Mouse (Mus musculus) forebrain, embryonic 13.5 days (tissue): Measurements from ENCODE around the gene Pax3. TPM values are rescaled to one million over a fixed set of nuclear protein-coding genes. Genes with fewer than 3 reads are reported as not detected.

Experiments
- ATAC-seq: fragments of 200-750 bp; cut with Nextera tagmentation; 2 replicates; pipeline ENCODE4 v1.8.0; 2017
- H3K27ac ChIP-seq: fragments of 300-500 bp; sonication (generic); 2 replicates; pipeline ENCODE4 v1.5.1; 2015; ENCODE audit warnings: inconsistent platforms, mild to moderate bottlenecking, moderate library complexity
- H3K27me3 ChIP-seq: fragments of 300-500 bp; sonication (generic); 2 replicates; pipeline ENCODE4 v1.6.1; 2015; ENCODE audit warnings: mild to moderate bottlenecking, inconsistent platforms
- H3K36me3 ChIP-seq: fragments of 300-500 bp; sonication (generic); 2 replicates; pipeline ENCODE4 v1.6.1; 2015; ENCODE audit warnings: mild to moderate bottlenecking, inconsistent platforms; ENCODE audit not compliant: poor library complexity, severe bottlenecking
- H3K4me1 ChIP-seq: fragments of 300-500 bp; sonication (generic); 2 replicates; pipeline ENCODE4 v1.6.1; 2015; ENCODE audit warnings: inconsistent platforms
- H3K4me2 ChIP-seq: fragments of 300-500 bp; sonication (generic); 2 replicates; pipeline ENCODE4 v1.6.1; 2015; ENCODE audit warnings: inconsistent platforms, mild to moderate bottlenecking, moderate library complexity
- H3K4me3 ChIP-seq: fragments of 300-500 bp; sonication (generic); 2 replicates; pipeline ENCODE4 v1.5.1; 2015; ENCODE audit warnings: mild to moderate bottlenecking, inconsistent platforms
- H3K9ac ChIP-seq: fragments of 300-500 bp; sonication (generic); 2 replicates; pipeline ENCODE4 v1.6.1; 2015; ENCODE audit warnings: mild to moderate bottlenecking, inconsistent platforms
- H3K9me3 ChIP-seq: fragments of 300-500 bp; sonication (generic); replicated peaks from 2 replicates; pipeline ENCODE4 v1.6.1; 2016; ENCODE audit warnings: inconsistent platforms
- WGBS: fragments of 180-500 bp; shearing (Covaris S2); methylation state at CpG from one replicate; pipeline ENCODE4 v1.1.7; 2015; 5-methylcytosine and 5-hydroxymethylcytosine counted together
- polyA plus RNA-seq: library from polyadenylated mRNA; unstranded; fragments of >200 nt; fragmentation: Nextera tagmentation; extraction: Ambion mirVana; gene quantifications from 2 replicates; pipeline ENCODE4 v1.2.1, GENCODE M21; 2015

The Pax3 gene
- polyA plus RNA-seq, 1 experiment from 2014 or later: 0.53 TPM

GRCm38 (mm10) chr1:78189016-78189415, 7.9 kb downstream of the Pax3 start:
- no peaks in the 10 kb centered on the region for H3K9me3 ChIP-seq
- no peak overlapping the region for H3K9ac ChIP-seq
- H3K4me2 ChIP-seq: peak overlapping the region; percentile 61
- H3K27me3 ChIP-seq: peaks cover 98% of the 10 kb centered on the region
- ATAC-seq: no peak
- under 1% methylated on average over 16 of the region's 16 CpGs for WGBS
- H3K36me3 ChIP-seq: no peaks in the 10 kb centered on the region
- H3K4me1 ChIP-seq: peaks cover 29% of the 10 kb centered on the region
- no peak overlapping the region for H3K27ac ChIP-seq
- peak overlapping the region; percentile 31 for H3K4me3 ChIP-seq

- no peak overlapping the region for H3K4me2 ChIP-seq
- no peak overlapping the region for H3K9ac ChIP-seq
- ATAC-seq: no peak
- peaks cover 97% of the 10 kb centered on the region for H3K27me3 ChIP-seq
- no peak overlapping the region for H3K4me3 ChIP-seq
- 0% methylated on average over 2 of the region's 2 CpGs for WGBS
- H3K27ac ChIP-seq: no peak overlapping the region
- peaks cover 29% of the 10 kb centered on the region for H3K4me1 ChIP-seq
- no peaks in the 10 kb centered on the region for H3K36me3 ChIP-seq
- H3K9me3 ChIP-seq: no peaks in the 10 kb centered on the region
Observed at GRCm38 (mm10) chr1:78188299-78188698, 8.6 kb downstream of the Pax3 start.

GRCm38 (mm10) chr1:78187788-78188173, 9.2 kb downstream of the Pax3 start:
- ATAC-seq: no peak
- no peak overlapping the region for H3K4me3 ChIP-seq
- peaks cover 29% of the 10 kb centered on the region for H3K4me1 ChIP-seq
- WGBS: 4% methylated on average over 6 of the region's 6 CpGs
- no peak overlapping the region for H3K9ac ChIP-seq
- no peak overlapping the region for H3K27ac ChIP-seq
- peaks cover 97% of the 10 kb centered on the region for H3K27me3 ChIP-seq
- no peak overlapping the region for H3K4me2 ChIP-seq
- H3K36me3 ChIP-seq: no peaks in the 10 kb centered on the region
- H3K9me3 ChIP-seq: no peaks in the 10 kb centered on the region

- H3K4me3 ChIP-seq: no peak overlapping the region
- no peak overlapping the region for H3K9ac ChIP-seq
- peaks cover 29% of the 10 kb centered on the region for H3K4me1 ChIP-seq
- no peak overlapping the region for H3K4me2 ChIP-seq
- H3K27ac ChIP-seq: no peak overlapping the region
- H3K36me3 ChIP-seq: no peaks in the 10 kb centered on the region
- peaks cover 97% of the 10 kb centered on the region for H3K27me3 ChIP-seq
- ATAC-seq: no peak
- H3K9me3 ChIP-seq: no peaks in the 10 kb centered on the region
- WGBS: 3% methylated on average over 8 of the region's 8 CpGs
Observed at GRCm38 (mm10) chr1:78187122-78187787, 9.7 kb downstream of the Pax3 start.

DNA sequence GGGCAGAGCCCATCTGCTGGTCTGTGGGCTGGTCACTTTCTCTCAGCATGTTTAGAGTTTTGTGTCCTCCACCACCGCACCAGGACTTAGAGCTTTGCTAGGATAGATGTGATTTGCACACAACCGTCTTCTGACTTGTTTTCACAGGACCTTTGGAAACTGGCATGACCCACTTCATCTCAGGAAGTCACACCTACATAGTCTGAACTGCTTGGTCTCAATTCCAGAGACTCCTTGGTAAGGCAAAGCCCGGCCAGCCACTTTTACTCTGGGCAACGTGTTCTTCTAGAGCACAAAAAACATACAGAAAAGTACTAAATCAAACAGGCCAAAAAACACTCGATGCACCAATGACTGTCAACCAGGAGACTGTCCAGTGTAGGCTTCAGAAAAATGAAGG, 14.0 kb downstream of the Pax3 start:
- 47% methylated on average over 5 of the region's 5 CpGs for WGBS
- no peak overlapping the region for H3K4me2 ChIP-seq
- H3K36me3 ChIP-seq: no peaks in the 10 kb centered on the region
- H3K27me3 ChIP-seq: peaks cover 96% of the 10 kb centered on the region
- H3K9ac ChIP-seq: no peak overlapping the region
- ATAC-seq: no peak
- no peaks in the 10 kb centered on the region for H3K9me3 ChIP-seq
- peaks cover 5% of the 10 kb centered on the region; the same call in 1 of the 2 replicates for H3K4me1 ChIP-seq
- H3K4me3 ChIP-seq: no peak overlapping the region
- no peak overlapping the region for H3K27ac ChIP-seq

- H3K4me3 ChIP-seq: no peak overlapping the region
- H3K9ac ChIP-seq: no peak overlapping the region
- no peak for ATAC-seq
- H3K4me1 ChIP-seq: no peaks in the 10 kb centered on the region
- no peak overlapping the region for H3K4me2 ChIP-seq
- no peaks in the 10 kb centered on the region for H3K36me3 ChIP-seq
- H3K27ac ChIP-seq: no peak overlapping the region
- 1% methylated on average over 9 of the region's 9 CpGs for WGBS
- no peaks in the 10 kb centered on the region for H3K9me3 ChIP-seq
- H3K27me3 ChIP-seq: peaks cover 96% of the 10 kb centered on the region
Observed at GRCm38 (mm10) chr1:78181882-78182281, 15.1 kb downstream of the Pax3 start.

DNA sequence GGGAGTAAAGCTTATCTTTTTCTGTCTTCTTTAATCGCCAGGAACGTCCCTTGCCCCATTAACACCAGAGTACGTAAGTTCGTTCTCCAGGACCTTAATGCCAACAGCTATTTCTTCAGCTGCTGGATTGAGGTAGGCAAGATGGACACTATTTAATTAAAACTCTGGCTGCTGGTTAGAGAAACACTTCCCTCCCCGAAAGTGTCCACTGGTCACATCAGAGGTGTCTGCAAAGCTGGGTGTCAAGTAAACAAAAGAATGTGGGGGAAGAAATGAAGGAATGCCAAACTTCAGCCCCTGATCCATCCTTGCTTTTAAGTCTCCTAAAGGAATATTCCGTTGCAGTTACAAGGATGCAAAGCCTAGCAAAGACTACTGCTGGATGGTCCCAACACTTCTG, 24.6 kb downstream of the Pax3 start:
- peaks cover 13% of the 10 kb centered on the region for H3K4me1 ChIP-seq
- ATAC-seq: no peak
- H3K9ac ChIP-seq: no peak overlapping the region
- H3K27ac ChIP-seq: no peak overlapping the region
- H3K27me3 ChIP-seq: peaks cover 86% of the 10 kb centered on the region
- WGBS: 15% methylated on average over 6 of the region's 6 CpGs
- H3K36me3 ChIP-seq: no peaks in the 10 kb centered on the region
- H3K9me3 ChIP-seq: no peaks in the 10 kb centered on the region
- no peak overlapping the region for H3K4me2 ChIP-seq
- no peak overlapping the region for H3K4me3 ChIP-seq

DNA sequence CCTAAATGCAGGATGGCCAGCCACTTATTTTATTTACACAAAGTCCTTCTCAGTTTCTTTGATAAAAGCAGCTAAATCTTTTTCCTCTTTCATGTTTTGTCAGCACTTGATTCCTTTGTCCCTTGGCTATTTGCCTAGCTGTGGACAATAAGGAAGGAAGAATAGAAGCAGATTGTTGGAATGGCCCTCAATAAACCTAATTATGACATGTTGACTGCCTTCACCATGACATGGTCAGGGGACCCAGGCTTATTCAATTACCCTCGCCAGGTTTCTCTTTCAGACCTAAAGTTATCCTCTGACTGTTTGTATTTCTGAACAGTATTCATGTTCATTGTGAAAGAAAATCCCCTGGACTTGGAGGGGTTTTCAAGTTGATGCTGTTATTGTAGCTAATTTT, 25.3 kb downstream of the Pax3 start:
- no peak overlapping the region for H3K27ac ChIP-seq

GRCm38 (mm10) chr1:78170771-78171170, 26.2 kb downstream of the Pax3 start:
- no peak overlapping the region for H3K27ac ChIP-seq
- H3K36me3 ChIP-seq: no peaks in the 10 kb centered on the region
- WGBS: 9% methylated on average over 9 of the region's 9 CpGs
- H3K9ac ChIP-seq: no peak overlapping the region
- peaks cover 85% of the 10 kb centered on the region for H3K27me3 ChIP-seq
- H3K9me3 ChIP-seq: no peaks in the 10 kb centered on the region
- H3K4me3 ChIP-seq: no peak overlapping the region
- H3K4me1 ChIP-seq: peaks cover 18% of the 10 kb centered on the region
- ATAC-seq: no peak
- no peak overlapping the region for H3K4me2 ChIP-seq

More for the DNA sequence above, 25.3 kb downstream of the Pax3 start:
- Histone ChIP-seq H3K36me3 (no peaks in the 10 kb centered on the region), H3K4me1 (peaks cover 18% of the 10 kb centered on the region), H3K9ac (no peak overlapping the region), H3K4me3 (no peak overlapping the region), H3K27me3 (peaks cover 86% of the 10 kb centered on the region), H3K4me2 (no peak overlapping the region), H3K9me3 (no peaks in the 10 kb centered on the region)
- ATAC-seq: no peak
- 0% methylated on average over 1 of the region's 1 CpGs for WGBS

GRCm38 (mm10) chr1:78168796-78169195, 28.1 kb downstream of the Pax3 start:
- Histone ChIP-seq H3K27me3 (peaks cover 92% of the 10 kb centered on the region), H3K9ac (no peak overlapping the region), H3K4me3 (no peak overlapping the region), H3K36me3 (no peaks in the 10 kb centered on the region), H3K4me2 (no peak overlapping the region), H3K4me1 (peaks cover 18% of the 10 kb centered on the region), H3K27ac (no peak overlapping the region), H3K9me3 (no peaks in the 10 kb centered on the region)
- 17% methylated on average over 3 of the region's 3 CpGs for WGBS
- ATAC-seq: no peak

DNA sequence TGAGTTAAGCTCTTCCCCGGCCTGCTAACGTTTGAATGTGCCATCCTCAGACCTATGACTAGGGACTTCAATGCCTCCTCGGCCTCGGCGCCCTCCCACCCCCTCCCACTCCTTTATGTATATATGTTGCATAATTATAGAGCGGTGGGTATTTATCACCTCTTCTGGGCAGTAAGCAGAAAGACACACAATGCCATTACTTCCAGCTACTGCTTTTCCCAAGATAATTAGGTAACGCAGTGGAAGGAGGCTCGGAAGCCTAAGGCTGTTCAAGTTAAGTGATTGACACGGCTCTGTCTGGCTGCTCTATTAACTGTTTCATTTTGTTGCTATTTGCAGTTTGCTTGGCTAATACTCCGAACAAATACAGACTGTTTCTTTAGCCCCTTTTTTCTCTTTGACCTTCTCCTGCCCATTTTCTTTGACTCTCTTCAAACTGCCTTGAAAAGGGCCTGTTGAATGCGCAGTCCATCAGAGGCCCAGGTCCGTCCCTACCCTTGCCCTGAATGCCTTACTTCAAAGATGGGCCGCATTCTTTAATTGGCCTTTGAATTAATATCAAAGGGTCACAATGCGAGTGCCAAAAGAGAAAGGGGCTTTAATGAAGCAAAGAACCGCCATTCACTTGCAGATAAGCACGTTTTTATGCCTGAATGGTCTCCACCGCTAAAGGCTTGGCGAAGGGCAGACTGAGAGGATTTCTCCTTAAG, 29.2 kb downstream of the Pax3 start:
- H3K9me3 ChIP-seq: no peaks in the 10 kb centered on the region
- no peak overlapping the region for H3K4me2 ChIP-seq
- no peak overlapping the region for H3K27ac ChIP-seq
- peaks cover 96% of the 10 kb centered on the region for H3K27me3 ChIP-seq
- H3K4me3 ChIP-seq: no peak overlapping the region
- peaks cover 18% of the 10 kb centered on the region for H3K4me1 ChIP-seq
- WGBS: 1% methylated on average over 18 of the region's 18 CpGs
- no peaks in the 10 kb centered on the region for H3K36me3 ChIP-seq
- peak; percentile 91 for ATAC-seq
- no peak overlapping the region for H3K9ac ChIP-seq

DNA sequence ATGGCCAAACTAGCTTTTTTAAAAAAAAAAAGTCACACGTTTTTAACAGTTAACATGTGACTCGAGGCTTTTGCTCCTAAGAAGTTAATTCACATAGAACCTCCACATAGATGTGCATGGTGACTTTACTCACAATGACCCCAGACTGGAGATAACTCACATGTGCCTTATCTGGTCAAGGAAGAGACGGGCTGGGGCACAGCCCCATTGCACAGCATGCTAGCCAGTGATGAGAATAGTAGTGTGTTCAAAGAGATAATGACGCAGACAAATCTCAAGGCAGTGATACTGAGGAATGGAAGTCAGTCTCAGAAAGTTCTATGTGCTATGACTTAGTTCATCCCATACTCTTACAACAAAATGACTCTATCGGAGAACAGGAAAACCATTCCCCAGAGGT, 35.2 kb downstream of the Pax3 start:
- H3K4me2 ChIP-seq: no peak overlapping the region
- H3K4me3 ChIP-seq: no peak overlapping the region
- no peak for ATAC-seq
- no peak overlapping the region for H3K27ac ChIP-seq
- H3K9me3 ChIP-seq: no peaks in the 10 kb centered on the region
- H3K9ac ChIP-seq: no peak overlapping the region
- 88% methylated on average over 5 of the region's 5 CpGs for WGBS
- H3K4me1 ChIP-seq: no peaks in the 10 kb centered on the region
- H3K27me3 ChIP-seq: peaks cover 97% of the 10 kb centered on the region
- H3K36me3 ChIP-seq: no peaks in the 10 kb centered on the region
